Comparison of ENCODE assay signal across 19 mouse cellular contexts in the genomic region with DNA sequence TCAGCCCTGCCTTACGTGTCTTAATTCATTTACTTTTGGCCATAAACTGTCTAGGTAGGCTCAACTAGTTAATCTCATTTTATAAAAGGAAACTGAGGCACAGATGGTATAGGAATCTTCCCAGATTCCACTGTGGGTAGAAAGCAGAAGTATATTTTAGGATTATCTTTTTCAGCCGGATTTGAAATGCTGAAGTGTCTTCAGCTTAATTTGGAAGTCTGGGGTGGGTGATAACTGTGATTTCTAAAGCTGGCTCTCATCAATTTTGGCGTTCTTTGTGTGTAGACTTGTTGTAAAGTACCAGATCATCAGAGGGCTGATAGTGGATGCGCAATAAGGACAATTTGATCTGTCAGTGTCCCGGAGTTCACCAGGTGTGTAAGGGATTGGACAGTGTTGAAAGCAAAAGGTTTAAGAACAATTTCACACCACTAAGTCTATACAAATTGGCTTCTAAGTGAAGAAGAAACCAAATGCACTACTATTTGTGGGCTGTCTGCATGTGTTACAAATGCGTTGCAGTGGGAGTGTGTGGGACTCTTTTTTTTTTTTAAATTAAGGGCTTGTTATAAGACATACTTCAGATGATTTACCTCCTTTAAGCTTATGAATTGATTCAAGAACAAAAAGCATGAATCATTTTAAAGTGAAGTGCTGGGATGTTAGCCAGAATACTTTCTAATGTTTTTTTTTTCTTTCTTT.
"Had no signal": no experiment of that assay in that cellular context is flagged by ENCODE, and none has a peak within 500 bp of the region (broad histone marks: within the 10 kb centered on the region; RNA-seq: fewer than 3 reads in every experiment).

No protein-coding gene starts in this region.

- H3K36me3 ChIP-seq: intestine, embryonic 15.5 days; limb, embryonic 12.5 days; liver, embryonic 13.5 days; lung, embryonic 15.5 days; midbrain, embryonic 15.5 days; neural tube, embryonic 12.5 days had no signal

- H3K9me3 ChIP-seq: intestine, embryonic 15.5 days; limb, embryonic 12.5 days; liver, embryonic 13.5 days; lung, embryonic 15.5 days; megakaryocyte, embryonic 14.5 days; midbrain, embryonic 15.5 days; neural tube, embryonic 12.5 days had no signal

- H3K4me1 ChIP-seq: intestine, embryonic 15.5 days; limb, embryonic 12.5 days; midbrain, embryonic 15.5 days; neural tube, embryonic 12.5 days had no signal

- H3K4me2 ChIP-seq: intestine, embryonic 15.5 days; limb, embryonic 12.5 days; liver, embryonic 13.5 days; lung, embryonic 15.5 days; midbrain, embryonic 11.5 days; midbrain, embryonic 15.5 days; neural tube, embryonic 12.5 days had no signal

- H3K9ac ChIP-seq: intestine, embryonic 15.5 days; limb, embryonic 12.5 days; liver, embryonic 13.5 days; liver, postnatal 0 days; lung, embryonic 15.5 days; midbrain, embryonic 15.5 days; neural tube, embryonic 12.5 days had no signal

- DNase-seq: kidney, adult 18-20 months; kidney, postnatal 10 days; kidney, postnatal 4 days; liver; liver, embryonic 13.5 days; liver, postnatal 0 days; lung, postnatal 14 days; thymus, adult 2 months; thymus, postnatal 25 days had no signal

- H3K4me3 ChIP-seq: intestine, embryonic 15.5 days; layer of hippocampus, adult 2 months; limb, embryonic 12.5 days; liver, embryonic 13.5 days; lung, embryonic 15.5 days; megakaryocyte, embryonic 14.5 days; midbrain, embryonic 15.5 days; neural tube, embryonic 12.5 days had no signal

- ATAC-seq: liver, postnatal 0 days; midbrain, embryonic 15.5 days had no signal

- H3K27me3 ChIP-seq: intestine, embryonic 15.5 days; limb, embryonic 12.5 days; liver, embryonic 13.5 days; lung, embryonic 15.5 days; megakaryocyte, embryonic 14.5 days; midbrain, embryonic 15.5 days; neural tube, embryonic 12.5 days had no signal

- H3K27ac ChIP-seq: intestine, embryonic 15.5 days; layer of hippocampus, adult 2 months; limb, embryonic 12.5 days; liver, embryonic 13.5 days; lung, embryonic 15.5 days; macrophage; midbrain, embryonic 15.5 days; neural tube, embryonic 12.5 days; stomach, postnatal 0 days had no signal
